Mouse (Mus musculus) testis, adult 2 months (tissue): ENCODE measurements around the gene Gata3.

Source experiments
- CTCF ChIP-seq: fragments of 200-500 bp; IDR thresholded peaks from 2 replicates; pipeline ENCODE4 v1.5.1; 2012; ENCODE audit warnings: low read depth, mild to moderate bottlenecking, inconsistent platforms, low read length, moderate library complexity; ENCODE audit not compliant: control insufficient read depth, insufficient read depth, insufficient replicate concordance
- POLR2A ChIP-seq: fragments of 200-500 bp; IDR thresholded peaks from 2 replicates; pipeline ENCODE4 v1.6.1; 2012; ENCODE audit warnings: low read depth, mild to moderate bottlenecking, inconsistent platforms, low read length, moderate library complexity; ENCODE audit not compliant: control insufficient read depth

DNA sequence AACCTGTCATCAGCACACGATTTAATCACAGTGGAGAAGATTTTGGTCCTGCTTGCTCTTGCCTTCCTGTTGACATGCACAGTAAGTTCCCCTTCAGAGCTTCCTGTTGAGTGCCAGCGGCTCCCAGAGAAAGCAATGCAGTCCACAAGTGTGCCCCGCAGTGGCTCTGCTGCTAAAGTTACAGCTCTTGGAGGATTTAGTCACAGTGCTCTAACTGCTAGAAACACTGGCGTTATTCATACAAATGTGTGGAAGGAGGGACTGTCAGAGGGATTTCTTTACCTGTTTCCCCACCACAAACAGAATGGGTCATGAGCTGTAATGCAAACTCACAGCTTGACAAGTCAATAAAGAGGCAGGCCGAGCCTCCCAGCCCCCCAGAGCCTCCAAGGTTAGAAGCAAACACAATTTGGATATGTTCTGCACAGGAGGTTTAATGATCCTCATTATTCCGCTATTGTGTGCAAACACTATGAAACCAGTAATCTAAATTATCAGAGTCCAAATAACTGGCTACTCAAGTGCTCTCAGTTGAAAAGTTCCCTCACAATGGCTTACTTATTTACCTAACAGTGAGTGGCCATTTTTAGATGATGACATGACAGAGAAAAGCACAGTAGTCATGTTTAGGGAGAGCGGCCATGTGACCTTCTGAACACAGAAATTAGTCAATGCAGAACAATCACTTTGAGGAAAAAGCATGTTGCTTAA is 36.5 kb upstream of the Gata3 start:
- TF ChIP-seq CTCF (no peak), POLR2A (no peak)
